Mouse (Mus musculus): ENCODE measurements around the gene Vwde. TPM values are rescaled to one million over a fixed set of nuclear protein-coding genes. Genes with fewer than 3 reads are reported as not detected.

Gene Vwde
- polyA plus RNA-seq, 1 experiment from 2014 or later: 0.13 TPM

DNA sequence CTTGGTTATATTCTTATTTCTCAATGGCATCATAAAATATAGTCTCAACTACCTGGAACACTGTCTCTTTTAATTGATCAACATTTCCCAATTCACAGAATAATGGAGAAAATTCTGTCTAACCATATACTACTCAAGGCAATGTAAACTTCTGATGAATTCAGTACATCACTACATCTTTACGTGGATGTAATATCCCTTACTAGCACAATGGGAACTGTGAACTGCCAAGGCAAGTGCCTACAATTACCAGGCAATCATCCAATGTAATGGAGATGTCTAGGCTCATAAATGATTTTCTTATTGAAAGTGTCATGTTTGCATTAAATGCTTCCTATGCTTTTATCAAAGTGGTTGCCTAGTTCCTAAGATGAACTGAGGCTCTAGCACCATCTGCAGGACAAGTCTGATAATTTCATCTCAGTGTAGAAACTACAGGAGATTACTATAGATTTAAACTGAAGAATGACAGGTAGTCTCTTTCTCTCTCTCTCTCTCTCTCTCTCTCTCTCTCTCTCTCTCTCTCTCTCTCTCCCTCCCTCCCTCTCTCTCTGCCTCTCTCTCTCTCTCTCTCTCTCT lies 72.6 kb downstream of the Vwde start:
- WGBS: 70% methylated on average over 1 of the region's 1 CpGs
- Histone ChIP-seq H3K4me2 (no peak overlapping the region), H3K9me3 (peaks cover 6% of the 10 kb centered on the region; the same call in 1 of the 2 replicates), H3K9ac (no peak overlapping the region), H3K36me3 (no peaks in the 10 kb centered on the region), H3K4me1 (replicated peaks) (no peaks in the 10 kb centered on the region), H3K27me3 (no peaks in the 10 kb centered on the region), H3K4me3 (no peak overlapping the region), H3K27ac (no peak overlapping the region)
- ATAC-seq (ENCODE audit: low FRiP score): peak; percentile 41

DNA sequence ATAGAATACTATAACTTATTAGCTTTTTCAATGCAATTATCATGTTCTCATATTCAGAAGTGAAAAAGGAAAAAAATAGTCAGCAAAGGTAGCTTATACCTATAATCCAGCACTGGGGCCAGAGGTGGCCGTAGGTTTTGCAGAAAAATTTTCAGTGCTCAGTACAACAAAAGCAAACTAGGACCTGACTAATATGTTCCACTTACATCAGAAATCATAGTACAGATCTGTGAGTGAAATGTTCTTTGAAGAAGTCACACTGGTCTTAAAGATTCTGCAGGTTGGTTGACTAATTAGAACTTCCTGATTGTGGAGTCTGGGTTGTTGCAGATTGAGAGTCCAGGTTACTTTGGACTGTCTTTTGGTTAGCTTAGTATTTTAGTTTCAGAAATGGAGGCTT lies 87.5 kb downstream of the Vwde start:
- Histone ChIP-seq H3K4me1 (replicated peaks) (no peaks in the 10 kb centered on the region), H3K9ac (no peak overlapping the region), H3K27ac (no peak overlapping the region), H3K9me3 (no peaks in the 10 kb centered on the region), H3K27me3 (no peaks in the 10 kb centered on the region), H3K36me3 (no peaks in the 10 kb centered on the region), H3K4me2 (no peak overlapping the region), H3K4me3 (no peak overlapping the region)
- 86% methylated on average over 1 of the region's 1 CpGs for WGBS
- ATAC-seq (ENCODE audit: low FRiP score): no peak

DNA sequence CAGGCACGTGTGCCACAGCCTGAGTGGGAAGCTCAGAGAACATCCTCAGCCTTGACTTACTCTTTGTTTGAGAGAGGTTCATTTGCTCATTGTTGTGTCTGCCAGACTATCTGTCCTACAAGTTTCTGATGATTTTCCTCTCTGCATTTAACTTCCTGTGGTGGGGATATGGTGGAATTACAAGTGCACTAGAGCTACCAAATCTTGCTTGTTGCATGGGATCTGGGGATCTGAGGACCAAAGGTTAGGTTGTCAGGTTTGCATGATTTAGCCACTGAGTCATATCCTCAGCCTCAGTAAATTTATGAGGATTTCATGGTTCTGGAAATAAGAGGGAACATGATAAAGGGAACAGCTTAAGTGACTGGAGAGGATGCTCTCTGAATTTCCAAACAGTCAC lies 116.1 kb downstream of the Vwde start:
- H3K4me2 ChIP-seq: no peak overlapping the region
- 83% methylated on average over 1 of the region's 1 CpGs for WGBS
- H3K4me3 ChIP-seq: no peak overlapping the region
- H3K27me3 ChIP-seq: no peaks in the 10 kb centered on the region
- ATAC-seq (ENCODE audit: low FRiP score): no peak
- H3K27ac ChIP-seq: no peak overlapping the region
- H3K36me3 ChIP-seq: no peaks in the 10 kb centered on the region
- no peak overlapping the region for H3K9ac ChIP-seq
- H3K4me1 ChIP-seq (replicated peaks): no peaks in the 10 kb centered on the region
- no peaks in the 10 kb centered on the region for H3K9me3 ChIP-seq

Other genes starting within 250 kb of the Vwde start
- 35.0 and 37.7 TPM in 2 replicates for gene Tmem106b, start 155.2 kb downstream of the Vwde start, polyA plus RNA-seq (2015; fragmentation: Nextera tagmentation; extraction: Ambion mirVana)